Mouse (Mus musculus) liver, embryonic 14.5 days (tissue): ENCODE results near the gene Rfx4. TPM values are rescaled to one million over a fixed set of nuclear protein-coding genes. Genes with fewer than 3 reads are reported as not detected.

ENCODE experiments used
- ATAC-seq: fragments of 200-750 bp; cut with Nextera tagmentation; 2 replicates; pipeline ENCODE4 v1.8.0; 2017; ENCODE audit warnings: moderate number of reproducible peaks, mild to moderate bottlenecking, moderate library complexity; ENCODE audit not compliant: insufficient read depth
- DNase-seq, 3 experiments: peaks; one replicate each; pipeline ENCODE4 v3.0.0-alpha.2; 2012 to 2013; ENCODE audit warnings: low read depth in 3 of 3, low spot score in 3 of 3
- H3K27ac ChIP-seq: fragments of 300-500 bp; sonication (generic); 2 replicates; pipeline ENCODE4 v1.5.1; 2014; ENCODE audit warnings: moderate library complexity, mild to moderate bottlenecking, control low read depth, inconsistent platforms
- H3K27me3 ChIP-seq: fragments of 300-500 bp; sonication (generic); 2 replicates; pipeline ENCODE4 v1.6.1; 2014; ENCODE audit warnings: mild to moderate bottlenecking, low read length, moderate library complexity; ENCODE audit not compliant: control insufficient read depth, insufficient read depth
- H3K36me3 ChIP-seq: fragments of 300-500 bp; sonication (generic); replicated peaks from 2 replicates; pipeline ENCODE4 v1.6.1; 2014; ENCODE audit warnings: low read depth; ENCODE audit not compliant: control insufficient read depth, insufficient read depth
- H3K4me1 ChIP-seq, 2 experiments: fragments of 200-500 bp in 1 of 2; fragments of 300-500 bp in 1 of 2; sonication (generic) in 1 of 2; replicated peaks; 2 replicates each; pipeline ENCODE4 v1.6.1; 2012 to 2014; ENCODE audit warnings: antibody characterized with exemption in 1 of 2, inconsistent platforms in 1 of 2, low read length in 1 of 2; ENCODE audit not compliant: control insufficient read depth in 2 of 2, insufficient read depth in 2 of 2
- H3K4me2 ChIP-seq: fragments of 300-500 bp; sonication (generic); 2 replicates; pipeline ENCODE4 v1.6.1; 2014; ENCODE audit warnings: low read depth, mild to moderate bottlenecking, control low read depth, moderate library complexity
- H3K4me3 ChIP-seq, 2 experiments: fragments of 200-500 bp in 1 of 2; fragments of 300-500 bp in 1 of 2; sonication (generic) in 1 of 2; 2 replicates each; pipeline ENCODE4 v1.5.1; 2012 to 2014; ENCODE audit warnings: low read depth in 2 of 2, low read length in 2 of 2, mild to moderate bottlenecking in 2 of 2, control low read depth in 1 of 2, inconsistent platforms in 1 of 2, moderate library complexity in 1 of 2; ENCODE audit not compliant: insufficient read depth in 1 of 2
- H3K9ac ChIP-seq: fragments of 300-500 bp; sonication (generic); replicated peaks from 2 replicates; pipeline ENCODE4 v1.6.1; 2014; ENCODE audit warnings: mild to moderate bottlenecking, control low read depth, moderate library complexity
- H3K9me3 ChIP-seq: fragments of 300-500 bp; sonication (generic); 2 replicates; pipeline ENCODE4 v1.6.1; 2016; ENCODE audit warnings: low read length, mixed read lengths; ENCODE audit not compliant: control insufficient read depth
- CTCF ChIP-seq: IDR thresholded peaks from 2 replicates; pipeline ENCODE4 v1.5.1; 2016; ENCODE audit warnings: antibody characterized with exemption, low read depth, control low read depth
- EP300 ChIP-seq: IDR thresholded peaks from 2 replicates; pipeline ENCODE4 v1.6.1; 2016; ENCODE audit warnings: antibody characterized with exemption, low read depth
- WGBS: fragments of 180-500 bp; shearing (Covaris S2); extraction: QIAGEN DNeasy Blood & Tissue Kit; methylation state at CpG from one replicate; pipeline ENCODE4 v1.1.7; 2014; ENCODE audit not compliant: insufficient replicate concordance; 5-methylcytosine and 5-hydroxymethylcytosine counted together
- polyA plus RNA-seq, 2 experiments: library from polyadenylated mRNA; depleted of rRNA in 1 of 2; stranded (reverse) in 1 of 2; unstranded in 1 of 2; fragments of >200 nt; fragmentation: Nextera tagmentation in 1 of 2; extraction: Ambion mirVana in 1 of 2; gene quantifications; 2 replicates each; pipeline versions ENCODE4 v1.2.1 to v1.2.3; 2012 to 2014

The Rfx4 gene
- polyA plus RNA-seq, 2 experiments, result not detected

- Histone ChIP-seq H3K9me3 (no peaks in the 10 kb centered on the region), H3K9ac (no peak overlapping the region), H3K27me3 (no peaks in the 10 kb centered on the region), H3K4me3 (no peak overlapping the region), H3K36me3 (no peaks in the 10 kb centered on the region), H3K4me1 (no peaks in the 10 kb centered on the region), H3K27ac (no peak overlapping the region), H3K4me2 (no peak overlapping the region)
- DNase-seq (no peak), ATAC-seq (no peak)
- 72% methylated on average over 8 of the region's 8 CpGs for WGBS
- TF ChIP-seq EP300 (no peak), CTCF (no peak)
These were observed 54.4 kb downstream of the Rfx4 start for GRCm38 (mm10) chr10:84810030-84810849.

GRCm38 (mm10) chr10:84811171-84811912, 55.5 kb downstream of the Rfx4 start:
- no peak for TF ChIP-seq EP300
- TF ChIP-seq CTCF, result no peak
- ATAC-seq, result no peak
- no peak overlapping the region for H3K27ac ChIP-seq
- DNase-seq, result no peak
- no peak overlapping the region for H3K4me3 ChIP-seq
- no peak overlapping the region for H3K4me2 ChIP-seq
- WGBS, result 67% methylated on average over 11 of the region's 11 CpGs
- H3K9me3 ChIP-seq, result no peaks in the 10 kb centered on the region
- no peaks in the 10 kb centered on the region for H3K4me1 ChIP-seq
- H3K27me3 ChIP-seq, result no peaks in the 10 kb centered on the region
- no peaks in the 10 kb centered on the region for H3K36me3 ChIP-seq
- H3K9ac ChIP-seq, result no peak overlapping the region

DNA sequence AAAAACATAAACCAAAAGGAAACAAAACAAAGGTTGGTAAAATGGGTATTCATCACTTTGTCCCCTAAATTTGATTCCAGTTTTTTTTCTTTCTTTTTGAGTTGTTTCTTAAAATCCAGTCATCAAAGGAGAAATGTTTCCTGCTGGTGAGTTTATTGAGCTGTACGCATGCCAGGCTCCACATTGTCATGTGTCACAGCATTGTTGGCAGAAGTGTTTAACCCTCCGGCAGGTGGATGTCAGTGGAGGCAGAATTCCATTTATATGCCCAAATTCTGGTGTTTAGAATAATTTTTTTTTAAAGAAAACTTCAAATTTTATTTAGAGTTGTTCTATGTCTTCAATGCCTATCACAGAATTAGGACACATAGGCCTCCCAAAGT, 56.0 kb downstream of the Rfx4 start:
- Histone ChIP-seq H3K27ac (no peak overlapping the region), H3K4me1 (no peaks in the 10 kb centered on the region), H3K4me3 (no peak overlapping the region), H3K27me3 (no peaks in the 10 kb centered on the region), H3K4me2 (no peak overlapping the region), H3K36me3 (no peaks in the 10 kb centered on the region), H3K9ac (no peak overlapping the region), H3K9me3 (no peaks in the 10 kb centered on the region)
- ATAC-seq (no peak), DNase-seq (no peak)
- WGBS, result 64% methylated on average over 2 of the region's 2 CpGs
- TF ChIP-seq CTCF (no peak), EP300 (no peak)

GRCm38 (mm10) chr10:84815676-84816436, 60.0 kb downstream of the Rfx4 start:
- ATAC-seq (no peak), DNase-seq (no peak)
- Histone ChIP-seq H3K4me3 (no peak overlapping the region), H3K9me3 (no peaks in the 10 kb centered on the region), H3K4me1 (no peaks in the 10 kb centered on the region), H3K27me3 (no peaks in the 10 kb centered on the region), H3K36me3 (no peaks in the 10 kb centered on the region), H3K27ac (no peak overlapping the region), H3K9ac (no peak overlapping the region), H3K4me2 (no peak overlapping the region)
- no peak for TF ChIP-seq EP300
- no peak for TF ChIP-seq CTCF
- WGBS, result 52% methylated on average over 4 of the region's 4 CpGs
